Mouse (Mus musculus) lung, embryonic 15.5 days (tissue): ENCODE results near the gene Stard3nl. TPM values are rescaled to one million over a fixed set of nuclear protein-coding genes. Genes with fewer than 3 reads are reported as not detected.
A peak's percentile ranks its signal among the peaks of the same experiment; 100 is the strongest.

Experiments
- ATAC-seq: fragments of 200-750 bp; cut with Nextera tagmentation; 2 replicates; pipeline ENCODE4 v1.8.0; 2017; ENCODE audit warnings: moderate number of reproducible peaks, borderline replicate concordance; ENCODE audit not compliant: low FRiP score, low TSS enrichment; ENCODE audit errors: extremely low read depth
- H3K27ac ChIP-seq: fragments of 300-500 bp; sonication (generic); 2 replicates; pipeline ENCODE4 v1.5.1; 2015; ENCODE audit warnings: moderate library complexity, mild to moderate bottlenecking, inconsistent platforms
- H3K27me3 ChIP-seq: fragments of 300-500 bp; sonication (generic); 2 replicates; pipeline ENCODE4 v1.6.1; 2015; ENCODE audit warnings: inconsistent platforms
- H3K36me3 ChIP-seq: fragments of 300-500 bp; sonication (generic); 2 replicates; pipeline ENCODE4 v1.6.1; 2015; ENCODE audit warnings: inconsistent platforms
- H3K4me1 ChIP-seq: fragments of 300-500 bp; sonication (generic); 2 replicates; pipeline ENCODE4 v1.6.1; 2015; ENCODE audit warnings: inconsistent platforms
- H3K4me2 ChIP-seq: fragments of 300-500 bp; sonication (generic); 2 replicates; pipeline ENCODE4 v1.6.1; 2015; ENCODE audit warnings: inconsistent platforms, mild to moderate bottlenecking, moderate library complexity
- H3K4me3 ChIP-seq: fragments of 300-500 bp; sonication (generic); 2 replicates; pipeline ENCODE4 v1.5.1; 2015; ENCODE audit warnings: mild to moderate bottlenecking, inconsistent platforms
- H3K9ac ChIP-seq: fragments of 300-500 bp; sonication (generic); 2 replicates; pipeline ENCODE4 v1.6.1; 2015; ENCODE audit warnings: inconsistent platforms
- H3K9me3 ChIP-seq: fragments of 300-500 bp; sonication (generic); 2 replicates; pipeline ENCODE4 v1.6.1; 2016; ENCODE audit warnings: inconsistent platforms
- WGBS: fragments of 180-500 bp; shearing (Covaris S2); methylation state at CpG from one replicate; pipeline ENCODE4 v1.1.7; 2015; 5-methylcytosine and 5-hydroxymethylcytosine counted together
- polyA plus RNA-seq: library from polyadenylated mRNA; unstranded; fragments of >200 nt; fragmentation: Nextera tagmentation; extraction: Ambion mirVana; gene quantifications from 2 replicates; pipeline ENCODE4 v1.2.1, GENCODE M21; 2015

Stard3nl gene
- polyA plus RNA-seq, 1 experiment from 2014 or later = 98.0 TPM

- H3K27ac ChIP-seq = no peak overlapping the region
- H3K4me3 ChIP-seq = no peak overlapping the region
- H3K36me3 ChIP-seq = peaks cover 34% of the 10 kb centered on the region
- ATAC-seq = no peak
- H3K9ac ChIP-seq = no peak overlapping the region
- no peaks in the 10 kb centered on the region for H3K4me1 ChIP-seq
- H3K9me3 ChIP-seq = no peaks in the 10 kb centered on the region
- no peak overlapping the region for H3K4me2 ChIP-seq
- 32% methylated on average over 8 of the region's 8 CpGs for WGBS
- H3K27me3 ChIP-seq = no peaks in the 10 kb centered on the region
These were observed 23.4 kb downstream of the Stard3nl start for GRCm38 (mm10) chr13:19372133-19372729.

GRCm38 (mm10) chr13:19368817-19369216 lies 26.8 kb downstream of the Stard3nl start:
- no peak for ATAC-seq
- Histone ChIP-seq H3K4me1 (no peaks in the 10 kb centered on the region), H3K9me3 (no peaks in the 10 kb centered on the region), H3K4me2 (no peak overlapping the region), H3K9ac (no peak overlapping the region), H3K27me3 (no peaks in the 10 kb centered on the region), H3K4me3 (no peak overlapping the region), H3K36me3 (peaks cover 37% of the 10 kb centered on the region), H3K27ac (no peak overlapping the region)
- 88% methylated on average over 6 of the region's 6 CpGs for WGBS

GRCm38 (mm10) chr13:19367536-19367935 lies 28.1 kb downstream of the Stard3nl start:
- no peak overlapping the region for H3K9ac ChIP-seq
- no peaks in the 10 kb centered on the region for H3K9me3 ChIP-seq
- no peaks in the 10 kb centered on the region for H3K27me3 ChIP-seq
- H3K27ac ChIP-seq = no peak overlapping the region
- H3K4me2 ChIP-seq = no peak overlapping the region
- H3K4me1 ChIP-seq = peaks cover 1% of the 10 kb centered on the region; the same call in 1 of the 2 replicates
- H3K36me3 ChIP-seq = peaks cover 32% of the 10 kb centered on the region
- 73% methylated on average over 7 of the region's 7 CpGs for WGBS
- no peak for ATAC-seq
- H3K4me3 ChIP-seq = no peak overlapping the region

GRCm38 (mm10) chr13:19366866-19367265 lies 28.7 kb downstream of the Stard3nl start:
- H3K4me3 ChIP-seq = no peak overlapping the region
- H3K9ac ChIP-seq = no peak overlapping the region
- no peaks in the 10 kb centered on the region for H3K9me3 ChIP-seq
- H3K27me3 ChIP-seq = no peaks in the 10 kb centered on the region
- peaks cover 25% of the 10 kb centered on the region for H3K36me3 ChIP-seq
- WGBS = 57% methylated on average over 2 of the region's 2 CpGs
- H3K27ac ChIP-seq = no peak overlapping the region
- no peak for ATAC-seq
- H3K4me1 ChIP-seq = peaks cover 5% of the 10 kb centered on the region; the same call in 1 of the 2 replicates
- no peak overlapping the region for H3K4me2 ChIP-seq

DNA sequence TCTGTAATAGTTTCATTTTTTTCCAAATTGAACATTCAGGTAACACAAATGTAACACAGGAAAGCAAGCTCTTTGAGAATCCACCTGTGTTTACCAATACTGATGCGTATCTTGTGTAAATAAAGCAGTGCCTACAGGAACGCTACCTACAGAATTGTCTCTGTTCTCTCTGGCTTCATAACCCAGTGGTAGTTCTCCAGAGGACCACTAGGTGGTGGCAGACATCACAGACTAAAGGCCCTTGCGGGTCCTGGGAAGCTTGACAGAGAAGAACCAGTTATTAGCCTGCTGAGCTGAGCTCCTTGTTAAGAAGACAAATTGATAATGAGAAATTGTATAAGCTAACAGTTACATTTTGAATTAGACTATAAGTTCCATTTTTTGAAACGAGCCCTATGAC lies 30.0 kb downstream of the Stard3nl start:
- no peak overlapping the region for H3K27ac ChIP-seq
- H3K4me3 ChIP-seq = no peak overlapping the region
- H3K4me1 ChIP-seq = peaks cover 8% of the 10 kb centered on the region; the same call in 1 of the 2 replicates
- no peaks in the 10 kb centered on the region for H3K27me3 ChIP-seq
- no peak overlapping the region for H3K4me2 ChIP-seq
- H3K36me3 ChIP-seq = peaks cover 15% of the 10 kb centered on the region
- no peaks in the 10 kb centered on the region for H3K9me3 ChIP-seq
- no peak overlapping the region for H3K9ac ChIP-seq
- peak; percentile 42; the same call in 1 of the 2 replicates for ATAC-seq
- 15% methylated on average over 4 of the region's 4 CpGs for WGBS

GRCm38 (mm10) chr13:19364245-19364772 lies 31.3 kb downstream of the Stard3nl start:
- Histone ChIP-seq H3K4me1 (peaks cover 8% of the 10 kb centered on the region; the same call in 1 of the 2 replicates), H3K4me2 (peak overlapping the region; percentile 33; the same call in 1 of the 2 replicates), H3K9me3 (no peaks in the 10 kb centered on the region), H3K4me3 (no peak overlapping the region), H3K9ac (no peak overlapping the region), H3K27ac (0 out of 2 replicates have a peak overlapping the region, but pooled peaks have one; percentile 41), H3K36me3 (peaks cover 11% of the 10 kb centered on the region), H3K27me3 (no peaks in the 10 kb centered on the region)
- 62% methylated on average over 11 of the region's 11 CpGs for WGBS
- ATAC-seq = peak; percentile 66

DNA sequence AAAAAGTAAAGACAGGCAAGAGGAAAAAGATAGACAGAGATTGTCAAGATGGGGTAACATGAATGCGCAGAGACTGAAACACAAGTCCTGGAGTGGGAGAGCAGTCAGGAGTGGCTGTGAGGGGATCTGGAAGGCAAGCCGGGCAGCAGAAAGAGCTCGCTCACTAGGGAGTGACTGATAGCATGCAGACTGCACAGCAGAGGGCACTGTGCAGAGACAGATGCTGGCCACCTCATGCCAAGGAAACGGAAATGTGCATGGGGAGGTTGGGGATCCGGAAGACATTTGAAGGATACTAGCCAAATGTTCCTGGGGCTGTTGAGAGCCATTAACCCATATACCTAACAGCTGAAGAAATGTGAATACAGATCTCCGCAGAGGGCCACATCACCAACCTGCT lies 33.2 kb downstream of the Stard3nl start:
- Histone ChIP-seq H3K4me1 (peaks cover 8% of the 10 kb centered on the region; the same call in 1 of the 2 replicates), H3K27ac (no peak overlapping the region), H3K9ac (no peak overlapping the region), H3K4me2 (no peak overlapping the region), H3K9me3 (no peaks in the 10 kb centered on the region), H3K4me3 (no peak overlapping the region), H3K36me3 (peaks cover 9% of the 10 kb centered on the region), H3K27me3 (no peaks in the 10 kb centered on the region)
- no peak for ATAC-seq
- 55% methylated on average over 6 of the region's 6 CpGs for WGBS

GRCm38 (mm10) chr13:19358027-19358426 lies 37.6 kb downstream of the Stard3nl start:
- Histone ChIP-seq H3K27ac (no peak overlapping the region), H3K36me3 (peaks cover 12% of the 10 kb centered on the region), H3K9ac (no peak overlapping the region), H3K4me2 (no peak overlapping the region), H3K4me1 (peaks cover 8% of the 10 kb centered on the region; the same call in 1 of the 2 replicates), H3K27me3 (no peaks in the 10 kb centered on the region), H3K9me3 (no peaks in the 10 kb centered on the region), H3K4me3 (no peak overlapping the region)
- WGBS = 39% methylated on average over 5 of the region's 5 CpGs
- peak; percentile 88 for ATAC-seq

DNA sequence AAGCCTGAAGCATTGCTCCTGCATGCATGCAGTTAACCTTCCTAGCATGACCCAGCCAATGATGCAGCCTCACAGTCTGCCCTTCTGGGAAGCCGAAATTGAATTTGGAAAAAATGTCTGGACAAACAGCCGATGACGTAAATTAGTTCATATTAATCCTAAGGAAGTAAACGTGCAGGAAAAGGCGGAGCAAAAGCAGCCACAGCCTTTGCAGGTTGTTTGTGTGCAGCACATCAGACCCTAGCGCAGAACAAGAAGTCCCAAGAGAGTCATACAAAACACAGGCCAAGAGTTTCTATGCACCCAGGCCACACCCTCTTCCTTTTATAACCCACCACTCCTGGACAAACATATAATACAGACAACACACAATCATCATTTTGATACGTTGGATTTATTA lies 38.3 kb downstream of the Stard3nl start:
- 83% methylated on average over 7 of the region's 7 CpGs for WGBS

GRCm38 (mm10) chr13:19356720-19357119 lies 38.9 kb downstream of the Stard3nl start:
- ATAC-seq = no peak
- 80% methylated on average over 5 of the region's 5 CpGs for WGBS
- Histone ChIP-seq H3K4me2 (no peak overlapping the region), H3K27ac (no peak overlapping the region), H3K9ac (no peak overlapping the region), H3K27me3 (no peaks in the 10 kb centered on the region), H3K9me3 (no peaks in the 10 kb centered on the region), H3K36me3 (peaks cover 12% of the 10 kb centered on the region), H3K4me3 (no peak overlapping the region), H3K4me1 (0 out of 2 replicates have a peak, but pooled peaks cover 3% of the 10 kb centered on the region)

More for the DNA sequence above, 38.3 kb downstream of the Stard3nl start:
- Histone ChIP-seq H3K4me2 (no peak overlapping the region), H3K27me3 (no peaks in the 10 kb centered on the region), H3K36me3 (peaks cover 12% of the 10 kb centered on the region), H3K9me3 (no peaks in the 10 kb centered on the region), H3K4me1 (0 out of 2 replicates have a peak, but pooled peaks cover 4% of the 10 kb centered on the region), H3K9ac (no peak overlapping the region), H3K27ac (no peak overlapping the region), H3K4me3 (no peak overlapping the region)
- ATAC-seq = no peak

DNA sequence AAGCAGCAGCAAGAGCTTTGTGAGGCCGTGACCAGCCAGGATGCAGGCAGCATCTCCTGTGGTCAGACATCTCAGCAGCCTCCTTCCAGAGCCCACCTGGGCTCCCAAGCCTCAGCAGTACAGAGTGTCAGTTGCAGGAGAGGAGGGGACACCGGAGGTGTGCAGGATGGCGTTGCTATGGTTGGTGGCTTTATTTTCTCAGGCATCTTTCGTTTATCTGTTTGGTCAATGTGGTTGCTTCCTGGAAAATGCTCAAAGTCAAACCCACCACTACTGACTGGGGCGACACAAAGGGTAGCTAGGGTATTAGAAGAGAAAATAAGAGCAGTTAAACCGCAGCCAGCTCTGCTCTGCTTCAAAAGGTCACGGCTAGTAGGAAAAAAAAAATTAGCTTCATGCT lies 39.5 kb downstream of the Stard3nl start:
- no peaks in the 10 kb centered on the region for H3K4me1 ChIP-seq
- H3K4me3 ChIP-seq = no peak overlapping the region
- H3K9me3 ChIP-seq = no peaks in the 10 kb centered on the region
- no peaks in the 10 kb centered on the region for H3K27me3 ChIP-seq
- H3K36me3 ChIP-seq = peaks cover 12% of the 10 kb centered on the region
- ATAC-seq = no peak
- H3K27ac ChIP-seq = no peak overlapping the region
- 80% methylated on average over 7 of the region's 7 CpGs for WGBS
- H3K4me2 ChIP-seq = no peak overlapping the region
- no peak overlapping the region for H3K9ac ChIP-seq

DNA sequence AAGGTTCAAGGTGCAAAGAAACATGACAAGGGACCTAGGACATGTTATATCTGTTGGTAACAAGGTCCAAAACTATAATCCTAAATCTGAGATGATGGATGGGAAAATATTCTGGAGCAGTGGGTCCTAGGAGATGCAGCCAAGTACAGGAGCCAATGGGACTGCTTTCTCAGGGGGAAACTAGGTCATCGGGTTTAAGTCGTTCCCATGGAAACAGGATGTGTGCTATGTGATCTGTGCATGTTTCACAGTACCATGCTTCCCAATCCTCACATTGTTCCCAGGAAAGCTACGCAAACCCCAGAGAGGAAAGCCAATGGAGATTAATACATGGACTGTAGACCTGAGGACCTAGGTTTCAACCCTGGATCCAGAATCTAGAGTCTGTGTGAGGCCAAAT lies 42.8 kb downstream of the Stard3nl start:
- Histone ChIP-seq H3K9me3 (no peaks in the 10 kb centered on the region), H3K4me3 (no peak overlapping the region), H3K27me3 (no peaks in the 10 kb centered on the region), H3K9ac (no peak overlapping the region), H3K4me1 (no peaks in the 10 kb centered on the region), H3K4me2 (no peak overlapping the region), H3K27ac (no peak overlapping the region), H3K36me3 (0 out of 2 replicates have a peak, but pooled peaks cover 6% of the 10 kb centered on the region)
- WGBS = 68% methylated on average over 3 of the region's 3 CpGs
- ATAC-seq = no peak
